Mouse (Mus musculus): ENCODE results near the gene Satb2.

GRCm38 (mm10) chr1:57013856-57014255 is 35.4 kb upstream of the Satb2 start:
- TF ChIP-seq EP300 (IDR thresholded peaks at IDR 0.05; ENCODE audit: low read depth) (no peak), CTCF (IDR thresholded peaks at IDR 0.05; ENCODE audit: low read depth) (no peak)

Data from heart, postnatal 0 days (tissue).